Mouse (Mus musculus) heart, postnatal 14 days (tissue): Measurements from ENCODE around the gene Urgcp. TPM values are rescaled to one million over a fixed set of nuclear protein-coding genes. Genes with fewer than 3 reads are reported as not detected.

Experiments
- total RNA-seq, 2 experiments: library from RNA; stranded (reverse); gene quantifications; 2 replicates each; pipeline ENCODE4 v1.2.3; 2021

Gene Urgcp
- total RNA-seq, 2 experiments from 2014 or later, result 55.6 to 66.5 TPM

Other genes with a start within 250 kb of the Urgcp start
- gene Xbp1, start 241.7 kb downstream of the Urgcp start, total RNA-seq, result 10 to 100 TPM; 50.8 to 65.3 TPM
- gene Ccdc117, start 220.2 kb downstream of the Urgcp start, total RNA-seq, result 10 to 100 TPM; 17.6 to 20.5 TPM
- gene Ankrd36, start 192.7 kb downstream of the Urgcp start, total RNA-seq, result not detected
- gene Mrps24, start 46.7 kb downstream of the Urgcp start, total RNA-seq, result 100 to 1,000 TPM; 129 to 130 TPM
- gene Dbnl, start 26.1 kb upstream of the Urgcp start, total RNA-seq, result 10 to 100 TPM; 27.3 to 30.5 TPM
- gene Pgam2, start 41.4 kb upstream of the Urgcp start, total RNA-seq, result 100 to 1,000 TPM; 796 to 815 TPM
- 1 to 10 TPM; 4.2 to 5.0 TPM for gene Polm, start 75.6 kb upstream of the Urgcp start, total RNA-seq
- gene Aebp1, start 99.6 kb upstream of the Urgcp start, total RNA-seq, result 10 to 100 TPM; 27.1 to 32.5 TPM
- gene Pold2, start 115.9 kb upstream of the Urgcp start, total RNA-seq, result 10 to 100 TPM; 31.0 to 33.0 TPM
- gene Myl7, start 136.4 kb upstream of the Urgcp start, total RNA-seq, result 100 to 1,000 TPM; 304 to 849 TPM
- 1 to 10 TPM; 4.6 to 6.6 TPM for gene Gck, start 187.7 kb upstream of the Urgcp start, total RNA-seq
- 10 to 100 TPM; 72.2 to 75.4 TPM for gene Ykt6, start 193.3 kb upstream of the Urgcp start, total RNA-seq